Mouse (Mus musculus): ENCODE results near the gene Traip. TPM values are rescaled to one million over a fixed set of nuclear protein-coding genes. Genes with fewer than 3 reads are reported as not detected.
"Not testable (repeated sequence)": the region's sequence is repeated elsewhere in the genome, so short reads cannot be mapped to it uniquely, and the experiment has no call there.

The Traip gene
- polyA plus RNA-seq, 1 experiment from 2014 or later = 17.3 TPM

DNA sequence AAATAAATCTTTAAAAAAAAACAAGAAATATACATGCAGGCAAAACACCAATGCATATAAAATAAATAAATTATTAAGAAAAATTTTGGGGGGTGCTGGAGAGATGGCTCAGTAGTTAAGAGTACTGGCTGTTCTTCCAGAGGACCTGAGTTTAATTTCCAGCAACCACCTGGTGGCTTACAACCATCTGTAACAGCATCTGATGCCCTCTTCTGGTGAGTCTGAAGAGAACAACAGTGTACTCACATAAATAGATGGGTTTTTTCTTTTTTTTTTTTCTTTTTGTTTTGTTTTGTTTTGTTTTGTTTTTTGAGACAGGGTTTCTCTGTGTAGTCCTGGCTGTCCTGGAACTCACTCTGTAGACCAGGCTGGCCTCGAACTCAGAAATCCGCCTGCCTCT lies 63.6 kb downstream of the Traip start:
- not testable (repeated sequence) for H3K4me3 ChIP-seq (replicated peaks); H3K4me2 ChIP-seq; H3K9me3 ChIP-seq (replicated peaks); ATAC-seq (ENCODE audit: low read depth); DNase-seq; H3K27me3 ChIP-seq; H3K27ac ChIP-seq; H3K9ac ChIP-seq
- Histone ChIP-seq H3K36me3 (peaks cover 47% of the 10 kb centered on the region), H3K4me1 (replicated peaks) (peaks cover 16% of the 10 kb centered on the region)
- WGBS (ENCODE audit: insufficient replicate concordance) = 91% methylated on average over 2 of the region's 2 CpGs

DNA sequence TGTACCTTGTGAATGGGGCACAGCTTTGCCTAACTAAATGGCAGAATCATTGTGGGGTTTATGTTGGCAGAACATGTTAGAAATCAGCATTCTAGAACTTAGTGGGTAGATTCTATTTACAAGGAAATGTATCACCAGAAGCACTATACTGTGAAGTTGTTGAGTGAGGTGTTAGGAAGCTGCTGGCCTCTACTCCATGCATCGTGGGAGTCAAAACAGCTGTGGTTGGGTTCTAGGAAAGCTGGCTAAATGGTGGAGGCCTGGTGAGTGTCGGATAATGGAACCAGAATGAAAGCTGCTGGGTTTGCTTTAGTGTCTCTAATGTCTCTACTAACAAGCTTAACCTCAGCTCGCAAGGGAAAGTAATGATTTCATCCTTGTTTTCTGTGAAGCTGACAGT lies 67.2 kb downstream of the Traip start:
- no peak overlapping the region for H3K4me2 ChIP-seq
- no peak for DNase-seq
- no peaks in the 10 kb centered on the region for H3K27me3 ChIP-seq
- peaks cover 42% of the 10 kb centered on the region for H3K36me3 ChIP-seq
- peaks cover 16% of the 10 kb centered on the region for H3K4me1 ChIP-seq (replicated peaks)
- WGBS (ENCODE audit: insufficient replicate concordance) = 83% methylated on average over 3 of the region's 3 CpGs
- ATAC-seq (ENCODE audit: low read depth) = no peak
- H3K9ac ChIP-seq = no peak overlapping the region
- H3K27ac ChIP-seq = no peak overlapping the region
- H3K4me3 ChIP-seq (replicated peaks) = no peak overlapping the region
- H3K9me3 ChIP-seq (replicated peaks) = no peaks in the 10 kb centered on the region

DNA sequence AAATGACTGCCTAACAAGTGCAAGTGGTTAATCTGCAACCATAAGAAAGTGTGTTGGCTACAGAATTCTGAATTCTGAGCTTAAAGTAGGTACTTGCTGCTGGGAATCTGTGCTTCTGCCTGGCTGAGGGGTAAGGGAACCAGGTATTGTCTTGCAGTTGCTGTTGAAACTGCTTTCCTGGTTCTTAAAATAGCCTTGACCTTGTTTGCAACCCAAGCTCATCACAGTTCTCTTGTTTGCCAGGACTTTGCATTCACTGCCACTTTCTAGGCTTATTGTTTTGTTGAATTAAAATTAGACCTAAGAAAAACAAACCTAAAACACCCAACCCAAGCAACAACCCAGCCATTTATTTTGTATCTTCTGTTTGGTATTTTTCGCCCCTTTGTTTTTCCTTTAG lies 70.8 kb downstream of the Traip start:
- 88% methylated on average over 1 of the region's 1 CpGs for WGBS (ENCODE audit: insufficient replicate concordance)
- Histone ChIP-seq H3K9ac (no peak overlapping the region), H3K4me3 (replicated peaks) (no peak overlapping the region), H3K36me3 (peaks cover 42% of the 10 kb centered on the region), H3K27me3 (no peaks in the 10 kb centered on the region), H3K4me2 (no peak overlapping the region), H3K4me1 (replicated peaks) (peaks cover 21% of the 10 kb centered on the region), H3K9me3 (replicated peaks) (no peaks in the 10 kb centered on the region), H3K27ac (no peak overlapping the region)
- ATAC-seq (ENCODE audit: low read depth) (no peak), DNase-seq (no peak)

Other genes with a start within 250 kb of the Traip start
- 0.93 and 1.0 TPM in 2 replicates for gene Sema3f, start 239.7 kb upstream of the Traip start, polyA plus RNA-seq (2015; fragmentation: Nextera tagmentation; extraction: Ambion mirVana)
- 64.7 and 75.5 TPM in 2 replicates for gene Rbm5, start 179.1 kb upstream of the Traip start, polyA plus RNA-seq (2015; fragmentation: Nextera tagmentation; extraction: Ambion mirVana)
- 30.4 and 36.2 TPM in 2 replicates for gene Rbm6, start 76.9 kb upstream of the Traip start, polyA plus RNA-seq (2015; fragmentation: Nextera tagmentation; extraction: Ambion mirVana)
- 5.6 and 5.8 TPM in 2 replicates for gene Mon1a, start 62.0 kb upstream of the Traip start, polyA plus RNA-seq (2015; fragmentation: Nextera tagmentation; extraction: Ambion mirVana)
- gene Mst1r, start 43.3 kb upstream of the Traip start, polyA plus RNA-seq (2015; fragmentation: Nextera tagmentation; extraction: Ambion mirVana) = 0.68 and 0.71 TPM in 2 replicates
- not detected in 2 replicates for gene Actl11, start 21.7 kb upstream of the Traip start, polyA plus RNA-seq (2015; fragmentation: Nextera tagmentation; extraction: Ambion mirVana)
- 0.13 and 0.28 TPM in 2 replicates for gene Camkv, start 14.5 kb upstream of the Traip start, polyA plus RNA-seq (2015; fragmentation: Nextera tagmentation; extraction: Ambion mirVana)
- 56.5 and 56.9 TPM in 2 replicates for gene Uba7, start 25.4 kb downstream of the Traip start, polyA plus RNA-seq (2015; fragmentation: Nextera tagmentation; extraction: Ambion mirVana)
- gene Gm20661, start 32.9 kb downstream of the Traip start, polyA plus RNA-seq (2015; fragmentation: Nextera tagmentation; extraction: Ambion mirVana) = 0.53 and 0.56 TPM in 2 replicates
- gene Inka1, start 35.7 kb downstream of the Traip start, polyA plus RNA-seq (2015; fragmentation: Nextera tagmentation; extraction: Ambion mirVana) = 55.7 and 60.5 TPM in 2 replicates
- 1.1 and 1.2 TPM in 2 replicates for gene Cdhr4, start 42.4 kb downstream of the Traip start, polyA plus RNA-seq (2015; fragmentation: Nextera tagmentation; extraction: Ambion mirVana)
- 0.44 and 0.48 TPM in 2 replicates for gene Gm20662, start 46.2 kb downstream of the Traip start, polyA plus RNA-seq (2015; fragmentation: Nextera tagmentation; extraction: Ambion mirVana)
- 29.3 and 30.9 TPM in 2 replicates for gene Ip6k1, start 52.4 kb downstream of the Traip start, polyA plus RNA-seq (2015; fragmentation: Nextera tagmentation; extraction: Ambion mirVana)
- 21.0 TPM in 2 replicates for gene Gmppb, start 99.1 kb downstream of the Traip start, polyA plus RNA-seq (2015; fragmentation: Nextera tagmentation; extraction: Ambion mirVana)
- gene Amigo3, start 103.0 kb downstream of the Traip start, polyA plus RNA-seq (2015; fragmentation: Nextera tagmentation; extraction: Ambion mirVana) = 1.2 and 1.4 TPM in 2 replicates
- 15.5 and 18.6 TPM in 2 replicates for gene Mst1, start 130.3 kb downstream of the Traip start, polyA plus RNA-seq (2015; fragmentation: Nextera tagmentation; extraction: Ambion mirVana)
- 80.8 and 88.0 TPM in 2 replicates for gene Rnf123, start 133.2 kb downstream of the Traip start, polyA plus RNA-seq (2015; fragmentation: Nextera tagmentation; extraction: Ambion mirVana)
- 176 and 195 TPM in 2 replicates for gene Apeh, start 144.5 kb downstream of the Traip start, polyA plus RNA-seq (2015; fragmentation: Nextera tagmentation; extraction: Ambion mirVana)
- gene Bsn, start 240.2 kb downstream of the Traip start, polyA plus RNA-seq (2015; fragmentation: Nextera tagmentation; extraction: Ambion mirVana) = 2.3 and 2.5 TPM in 2 replicates